Comparison of ENCODE assay signal across 18 mouse cellular contexts in genomic region chr2:33698898-33699297, GRCm38 (mm10). TPM values are rescaled to one million over a fixed set of nuclear protein-coding genes. Genes with fewer than 3 reads are reported as not detected.
A peak's percentile ranks its signal among the peaks of the same experiment; 100 is the strongest.
DNase-seq lines count a peak whose midpoint lies in the region; ATAC-seq and TF ChIP-seq lines count a peak whose summit lies in the region.
"Had no signal": no experiment of that assay in that cellular context is flagged by ENCODE, and none has a peak within 500 bp of the region (broad histone marks: within the 10 kb centered on the region; RNA-seq: fewer than 3 reads in every experiment).

No protein-coding gene starts in this region.

- H3K27me3 ChIP-seq in E14TG2a.4 (ENCODE audit: insufficient read depth, low read length) (peaks cover 12% of the 10 kb centered on the region), G1E (ENCODE audit: insufficient read depth, low read length) (peaks cover 7% of the 10 kb centered on the region; the same call in 1 of the 2 replicates)
- H3K27me3 ChIP-seq in limb, embryonic 10.5 days (ENCODE audit: low read depth, poor library complexity, severe bottlenecking): peaks cover 26% of the 10 kb centered on the region
- H3K27me3 ChIP-seq in lung, postnatal 0 days (replicated peaks; ENCODE audit: insufficient read depth, low read length): no peaks in the 10 kb centered on the region
- H3K27me3 ChIP-seq: forebrain, embryonic 15.5 days had no signal

- H3K9ac ChIP-seq in lung, postnatal 0 days (replicated peaks; ENCODE audit: low read depth): no peak overlapping the region
- H3K9ac ChIP-seq: embryonic facial prominence, embryonic 15.5 days; forebrain, embryonic 15.5 days had no signal

- TF ChIP-seq CTCF in left cerebral cortex, adult 2 months (IDR thresholded peaks at IDR 0.05): peak; percentile 23
- TF ChIP-seq CTCF in E14TG2a.4 (conservative IDR thresholded peaks at IDR 0.05; ENCODE audit: low read length) (peak; percentile 78), G1E (IDR thresholded peaks at IDR 0.05; ENCODE audit: low read depth, low read length) (peak; percentile 49; the same call in 1 of the 2 replicates)
- no peak for TF ChIP-seq CTCF in lung, postnatal 0 days (IDR thresholded peaks at IDR 0.05)

- intact Hi-C loops in left cerebral cortex, adult 2 months (cut with DNase I): no loop called here
- intact Hi-C loops in left cerebral cortex, postnatal 14 days (cut with DNase I): no loop called here
- intact Hi-C loops in gastrocnemius, postnatal 14 days (cut with DNase I; ENCODE audit: low total_unique reads): no loop called here

- peaks cover 8% of the 10 kb centered on the region for H3K9me3 ChIP-seq in E14TG2a.4 (ENCODE audit: low read length)
- H3K9me3 ChIP-seq in G1E (replicated peaks): peaks cover 4% of the 10 kb centered on the region; the same call in 1 of the 2 replicates
- no peaks in the 10 kb centered on the region; the same call in 1 of the 2 replicates for H3K9me3 ChIP-seq in limb, embryonic 10.5 days (replicated peaks)
- H3K9me3 ChIP-seq in lung, postnatal 0 days (ENCODE audit: low read length): peaks cover 6% of the 10 kb centered on the region; the same call in 1 of the 2 replicates
- H3K9me3 ChIP-seq: forebrain, embryonic 15.5 days had no signal

- H3K4me1 ChIP-seq in E14TG2a.4 (replicated peaks; ENCODE audit: low read depth, low read length) (no peaks in the 10 kb centered on the region), G1E (ENCODE audit: insufficient read depth, low read depth, low read length) (no peaks in the 10 kb centered on the region)
- peaks cover 42% of the 10 kb centered on the region for H3K4me1 ChIP-seq in limb, embryonic 10.5 days
- no peaks in the 10 kb centered on the region for H3K4me1 ChIP-seq in lung, postnatal 0 days (ENCODE audit: insufficient read depth, low read depth, low read length)

- H3K27ac ChIP-seq in left cerebral cortex, adult 2 months: no peak overlapping the region
- 0 out of 2 replicates have a peak overlapping the region, but pooled peaks have one; percentile 3 for H3K27ac ChIP-seq in limb, embryonic 10.5 days
- no peak overlapping the region for H3K27ac ChIP-seq in lung, postnatal 0 days (ENCODE audit: low read length)
- H3K27ac ChIP-seq: embryonic facial prominence, embryonic 15.5 days; forebrain, embryonic 15.5 days had no signal

- no peak overlapping the region for H3K4me2 ChIP-seq in lung, postnatal 0 days (replicated peaks; ENCODE audit: low read depth, low read length)
- H3K4me2 ChIP-seq: embryonic facial prominence, embryonic 15.5 days; forebrain, embryonic 15.5 days; heart, embryonic 11.5 days had no signal

- no peak for DNase-seq in left cerebral cortex, adult 2 months (ENCODE audit: extremely low spot score in 1 of 2, low spot score in 2 of 2)
- no peak for DNase-seq in left cerebral cortex, postnatal 14 days (ENCODE audit: low spot score in 2 of 2)
- no peak for DNase-seq in G1E (ENCODE audit: low spot score)
- no peak for DNase-seq in limb, embryonic 10.5 days (ENCODE audit: low spot score)
- DNase-seq in gastrocnemius, postnatal 14 days: no peak
- no peak for DNase-seq in adrenal gland, postnatal 10 days
- no peak for DNase-seq in lung, postnatal 0 days (ENCODE audit: low spot score)
- DNase-seq: cerebellum, postnatal 36 days; gastrocnemius, postnatal 10 days; heart, postnatal 36 days; kidney, postnatal 10 days had no signal

- H3K4me3 ChIP-seq in left cerebral cortex, adult 2 months: no peak overlapping the region
- H3K4me3 ChIP-seq in E14TG2a.4 (replicated peaks; ENCODE audit: low read length) (no peak overlapping the region), G1E (ENCODE audit: low read depth, low read length) (no peak overlapping the region)
- no peak overlapping the region for H3K4me3 ChIP-seq in limb, embryonic 10.5 days
- H3K4me3 ChIP-seq in lung, postnatal 0 days (ENCODE audit: low read depth, low read length): no peak overlapping the region
- H3K4me3 ChIP-seq: embryonic facial prominence, embryonic 15.5 days; forebrain, embryonic 15.5 days had no signal

- no peak for TF ChIP-seq EP300 in lung, postnatal 0 days (IDR thresholded peaks at IDR 0.05)

- ATAC-seq in G1E (ENCODE audit: extremely low read depth, insufficient number of reproducible peaks, low FRiP score, poor library complexity, severe bottlenecking): no peak
- ATAC-seq in lung, postnatal 0 days: no peak
- ATAC-seq: forebrain, embryonic 15.5 days had no signal

- WGBS in limb, embryonic 10.5 days: 66% methylated on average over 3 of the region's 3 CpGs
- 59% methylated on average over 3 of the region's 3 CpGs for WGBS in lung, postnatal 0 days

- H3K36me3 ChIP-seq in E14TG2a.4 (ENCODE audit: insufficient read depth, low read length): no peaks in the 10 kb centered on the region
- H3K36me3 ChIP-seq in G1E (replicated peaks): no peaks in the 10 kb centered on the region
- no peaks in the 10 kb centered on the region for H3K36me3 ChIP-seq in limb, embryonic 10.5 days
- no peaks in the 10 kb centered on the region for H3K36me3 ChIP-seq in lung, postnatal 0 days (ENCODE audit: insufficient read depth, low read length)
- H3K36me3 ChIP-seq: embryonic facial prominence, embryonic 15.5 days; forebrain, embryonic 15.5 days had no signal

RNA-seq across cellular contexts. Expression of gene Lmx1b, which starts 58.6 kb away (rescaled TPM):
- under 1 TPM in 1 of 2 experiments, not detected in 1; 0.07 TPM for total RNA-seq in left cerebral cortex, adult 2 months (2021)
- under 1 TPM; 0.42 to 0.59 TPM for total RNA-seq in left cerebral cortex, postnatal 14 days (2021)
- 1.5 TPM in 1 of 2 replicates, not detected in the other for total RNA-seq in G1E (2014; fragmentation: Nextera tagmentation)
- 0.05 TPM in 1 of 2 replicates, not detected in the other for total RNA-seq in G1E (2017)
- not detected in 2 replicates for polyA plus RNA-seq in G1E (2012)
- 11.0 and 13.9 TPM in 2 replicates for polyA plus RNA-seq in limb, embryonic 10.5 days (2016; fragmentation: Nextera tagmentation; extraction: Ambion mirVana)
- total RNA-seq in gastrocnemius, postnatal 14 days (2021): under 1 TPM; 0.39 to 0.51 TPM
- total RNA-seq in adrenal gland, postnatal 10 days (2021): under 1 TPM in 1 of 2 experiments, not detected in 1; 0.09 TPM
- polyA plus RNA-seq in lung, postnatal 0 days (2015; fragmentation: Nextera tagmentation; extraction: Ambion mirVana): not detected in 2 replicates
- total RNA-seq: megakaryocyte-erythroid progenitor cell, adult 5-6 weeks had no signal
- polyA plus RNA-seq: intestine, embryonic 14.5 days; lung, embryonic 16.5 days had no signal
